Mouse (Mus musculus): ENCODE data around the gene Olfr1328.

DNA sequence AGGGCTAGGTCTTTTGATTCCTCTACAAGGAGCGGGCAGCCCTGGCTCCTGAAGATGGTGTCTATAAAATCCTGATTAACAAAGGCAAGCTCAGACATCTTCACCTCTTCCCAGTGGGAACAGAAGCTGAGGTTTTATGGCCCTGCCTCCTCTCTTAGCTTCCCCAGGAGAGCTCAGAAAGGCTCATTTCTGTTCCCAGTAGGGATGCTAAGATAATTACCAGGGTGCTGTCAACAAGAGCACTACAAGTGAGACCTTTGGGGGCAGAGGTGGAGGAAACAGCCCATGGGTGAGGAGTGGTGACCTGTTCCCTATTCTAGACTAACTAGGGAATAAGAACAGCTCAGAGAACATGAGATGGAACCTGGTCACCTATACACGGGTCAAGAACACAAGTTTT is at the start of gene Olfr1328:
- TF ChIP-seq MAX (IDR thresholded peaks at IDR 0.05; ENCODE audit: low read depth) (no peak), POLR2A (IDR thresholded peaks at IDR 0.05; ENCODE audit: insufficient read length, low read depth) (no peak), USF1 (IDR thresholded peaks at IDR 0.05; ENCODE audit: low read depth) (no peak), CEBPB (IDR thresholded peaks at IDR 0.05; ENCODE audit: insufficient read depth, poor library complexity, severe bottlenecking) (no peak), POLR2AphosphoS2 (IDR thresholded peaks at IDR 0.05; ENCODE audit: insufficient read length, low read depth) (no peak), E2F4 (IDR thresholded peaks at IDR 0.05; ENCODE audit: insufficient read depth) (no peak), MYOD1 (IDR thresholded peaks at IDR 0.05; ENCODE audit: control insufficient read depth in 1 of 3, insufficient read length in 2 of 3, low read depth in 2 of 3) (no peak), TCF12 (IDR thresholded peaks at IDR 0.05; ENCODE audit: insufficient read depth, poor library complexity, severe bottlenecking) (no peak), REST (IDR thresholded peaks at IDR 0.05; ENCODE audit: insufficient read depth, insufficient read length) (no peak)
